Mouse (Mus musculus) hindbrain, embryonic 11.5 days (tissue): ENCODE measurements around the gene Cadm2. TPM values are rescaled to one million over a fixed set of nuclear protein-coding genes. Genes with fewer than 3 reads are reported as not detected.
A peak's percentile ranks its signal among the peaks of the same experiment; 100 is the strongest.

Source experiments
- ATAC-seq: fragments of 200-750 bp; cut with Nextera tagmentation; 2 replicates; pipeline ENCODE4 v1.8.0; 2017; ENCODE audit warnings: mild to moderate bottlenecking, moderate TSS enrichment, moderate library complexity; ENCODE audit not compliant: low FRiP score
- DNase-seq: peaks from one replicate; pipeline ENCODE4 v3.0.0-alpha.2; 2015; ENCODE audit warnings: low spot score
- H3K27ac ChIP-seq: fragments of 300-500 bp; sonication (generic); 2 replicates; pipeline ENCODE4 v1.5.1; 2014; ENCODE audit warnings: mild to moderate bottlenecking, low read depth, low read length
- H3K27me3 ChIP-seq: fragments of 300-500 bp; sonication (generic); 2 replicates; pipeline ENCODE4 v1.6.1; 2014; ENCODE audit warnings: mild to moderate bottlenecking, low read length, moderate library complexity, mixed read lengths; ENCODE audit not compliant: control insufficient read depth, insufficient read depth
- H3K36me3 ChIP-seq: fragments of 300-500 bp; sonication (generic); 2 replicates; pipeline ENCODE4 v1.6.1; 2014; ENCODE audit warnings: mild to moderate bottlenecking, low read length, moderate library complexity, mixed read lengths; ENCODE audit not compliant: control insufficient read depth, insufficient read depth
- H3K4me1 ChIP-seq: fragments of 300-500 bp; sonication (generic); replicated peaks from 2 replicates; pipeline ENCODE4 v1.6.1; 2014; ENCODE audit warnings: low read length, mixed read lengths; ENCODE audit not compliant: control insufficient read depth, insufficient read depth
- H3K4me2 ChIP-seq: fragments of 300-500 bp; sonication (generic); replicated peaks from 2 replicates; pipeline ENCODE4 v1.6.1; 2014; ENCODE audit warnings: mild to moderate bottlenecking, low read depth, low read length
- H3K4me3 ChIP-seq: fragments of 300-500 bp; sonication (generic); 2 replicates; pipeline ENCODE4 v1.5.1; 2014; ENCODE audit warnings: low read depth, low read length
- H3K9ac ChIP-seq: fragments of 300-500 bp; sonication (generic); 2 replicates; pipeline ENCODE4 v1.6.1; 2014; ENCODE audit warnings: low read depth, low read length
- H3K9me3 ChIP-seq: fragments of 300-500 bp; sonication (generic); 2 replicates; pipeline ENCODE4 v1.6.1; 2016; ENCODE audit warnings: low read length; ENCODE audit not compliant: control insufficient read depth
- WGBS: fragments of 180-500 bp; shearing (Covaris S2); extraction: QIAGEN DNeasy Blood & Tissue Kit; methylation state at CpG from one replicate; pipeline ENCODE4 v1.1.7; 2014; 5-methylcytosine and 5-hydroxymethylcytosine counted together
- polyA plus RNA-seq: library from polyadenylated mRNA; unstranded; fragments of >200 nt; fragmentation: Nextera tagmentation; extraction: Ambion mirVana; gene quantifications from 2 replicates; pipeline ENCODE4 v1.2.1, GENCODE M21; 2014

Gene Cadm2
- polyA plus RNA-seq, 1 experiment from 2014 or later, result 4.2 TPM

GRCm38 (mm10) chr16:67425371-67425770 is 195.3 kb downstream of the Cadm2 start:
- Histone ChIP-seq H3K27ac (no peak overlapping the region), H3K27me3 (no peaks in the 10 kb centered on the region), H3K4me1 (no peaks in the 10 kb centered on the region), H3K4me2 (no peak overlapping the region), H3K9me3 (no peaks in the 10 kb centered on the region), H3K9ac (no peak overlapping the region), H3K4me3 (no peak overlapping the region), H3K36me3 (no peaks in the 10 kb centered on the region)
- WGBS, result 84% methylated on average over 1 of the region's 1 CpGs
- ATAC-seq (no peak), DNase-seq (no peak)

- DNase-seq, result no peak
- H3K4me3 ChIP-seq, result no peak overlapping the region
- no peak overlapping the region for H3K4me2 ChIP-seq
- H3K27ac ChIP-seq, result no peak overlapping the region
- no peaks in the 10 kb centered on the region for H3K36me3 ChIP-seq
- WGBS, result 65% methylated on average over 3 of the region's 3 CpGs
- H3K9ac ChIP-seq, result no peak overlapping the region
- no peaks in the 10 kb centered on the region for H3K9me3 ChIP-seq
- ATAC-seq, result no peak
- no peaks in the 10 kb centered on the region for H3K4me1 ChIP-seq
- no peaks in the 10 kb centered on the region for H3K27me3 ChIP-seq
These were observed 209.8 kb downstream of the Cadm2 start for GRCm38 (mm10) chr16:67410926-67411325.

GRCm38 (mm10) chr16:67410482-67410881 is 210.2 kb downstream of the Cadm2 start:
- H3K4me1 ChIP-seq, result no peaks in the 10 kb centered on the region
- WGBS, result 82% methylated on average over 2 of the region's 2 CpGs
- H3K4me2 ChIP-seq, result no peak overlapping the region
- no peaks in the 10 kb centered on the region for H3K36me3 ChIP-seq
- no peaks in the 10 kb centered on the region for H3K27me3 ChIP-seq
- no peak overlapping the region for H3K9ac ChIP-seq
- no peak for ATAC-seq
- DNase-seq, result no peak
- H3K4me3 ChIP-seq, result no peak overlapping the region
- H3K9me3 ChIP-seq, result no peaks in the 10 kb centered on the region
- no peak overlapping the region for H3K27ac ChIP-seq

- 79% methylated on average over 2 of the region's 2 CpGs for WGBS
- Histone ChIP-seq H3K9me3 (no peaks in the 10 kb centered on the region), H3K4me1 (no peaks in the 10 kb centered on the region), H3K36me3 (no peaks in the 10 kb centered on the region), H3K4me2 (no peak overlapping the region), H3K27ac (no peak overlapping the region), H3K4me3 (no peak overlapping the region), H3K27me3 (no peaks in the 10 kb centered on the region), H3K9ac (no peak overlapping the region)
- no peak for ATAC-seq
- no peak for DNase-seq
These were observed 253.0 kb downstream of the Cadm2 start for GRCm38 (mm10) chr16:67367745-67368144.

- no peak overlapping the region for H3K27ac ChIP-seq
- ATAC-seq (no peak), DNase-seq (no peak)
- H3K4me1 ChIP-seq, result no peaks in the 10 kb centered on the region
- H3K36me3 ChIP-seq, result no peaks in the 10 kb centered on the region
- H3K4me3 ChIP-seq, result no peak overlapping the region
- H3K27me3 ChIP-seq, result no peaks in the 10 kb centered on the region
- H3K9me3 ChIP-seq, result no peaks in the 10 kb centered on the region
- WGBS, result 86% methylated on average over 5 of the region's 5 CpGs
- H3K9ac ChIP-seq, result no peak overlapping the region
- no peak overlapping the region for H3K4me2 ChIP-seq
These were observed 272.7 kb downstream of the Cadm2 start for GRCm38 (mm10) chr16:67348011-67348410.

GRCm38 (mm10) chr16:67347561-67347960 is 273.1 kb downstream of the Cadm2 start:
- Histone ChIP-seq H3K4me1 (no peaks in the 10 kb centered on the region), H3K36me3 (no peaks in the 10 kb centered on the region), H3K4me2 (no peak overlapping the region), H3K9me3 (no peaks in the 10 kb centered on the region), H3K4me3 (no peak overlapping the region), H3K27me3 (no peaks in the 10 kb centered on the region), H3K9ac (no peak overlapping the region), H3K27ac (no peak overlapping the region)
- DNase-seq, result no peak
- no peak for ATAC-seq

- ATAC-seq, result no peak
- Histone ChIP-seq H3K36me3 (no peaks in the 10 kb centered on the region), H3K9ac (no peak overlapping the region), H3K4me2 (no peak overlapping the region), H3K4me1 (no peaks in the 10 kb centered on the region), H3K4me3 (no peak overlapping the region), H3K27me3 (no peaks in the 10 kb centered on the region), H3K9me3 (no peaks in the 10 kb centered on the region), H3K27ac (no peak overlapping the region)
- no peak for DNase-seq
- 73% methylated on average over 10 of the region's 10 CpGs for WGBS
These were observed 274.0 kb downstream of the Cadm2 start for GRCm38 (mm10) chr16:67346621-67347290.

- Histone ChIP-seq H3K27ac (no peak overlapping the region), H3K4me2 (no peak overlapping the region), H3K9ac (no peak overlapping the region), H3K27me3 (no peaks in the 10 kb centered on the region), H3K36me3 (no peaks in the 10 kb centered on the region), H3K9me3 (no peaks in the 10 kb centered on the region), H3K4me1 (no peaks in the 10 kb centered on the region), H3K4me3 (no peak overlapping the region)
- peak; percentile 56; the same call in 1 of the 2 replicates for ATAC-seq
- DNase-seq, result peak; percentile 27
- 27% methylated on average over 5 of the region's 5 CpGs for WGBS
These were observed 276.5 kb downstream of the Cadm2 start for GRCm38 (mm10) chr16:67344194-67344593.

GRCm38 (mm10) chr16:67311033-67311432 is 309.7 kb downstream of the Cadm2 start:
- 85% methylated on average over 2 of the region's 2 CpGs for WGBS
- ATAC-seq, result no peak

More at GRCm38 (mm10) chr16:67311033-67311432, 309.7 kb downstream of the Cadm2 start:
- Histone ChIP-seq H3K4me3 (no peak overlapping the region), H3K27me3 (no peaks in the 10 kb centered on the region), H3K9me3 (no peaks in the 10 kb centered on the region), H3K4me1 (no peaks in the 10 kb centered on the region), H3K4me2 (no peak overlapping the region), H3K9ac (no peak overlapping the region), H3K36me3 (no peaks in the 10 kb centered on the region), H3K27ac (no peak overlapping the region)
- no peak for DNase-seq
